Mouse (Mus musculus) ES-E14 (cell line): ENCODE data around the gene Eif2ak4. TPM values are rescaled to one million over a fixed set of nuclear protein-coding genes. Genes with fewer than 3 reads are reported as not detected.

Source experiments
- DNase-seq: peaks from one replicate; pipeline ENCODE4 v3.0.0-alpha.2; 2013; ENCODE audit warnings: low read depth, low spot score
- H3K27ac ChIP-seq: 2 replicates; pipeline ENCODE4 v1.5.1; 2012; ENCODE audit warnings: low read depth, mild to moderate bottlenecking, low read length, moderate library complexity, mixed read lengths; ENCODE audit not compliant: poor library complexity, insufficient read depth, severe bottlenecking
- H3K36me3 ChIP-seq: 2 replicates; pipeline ENCODE4 v1.6.1; 2012; ENCODE audit warnings: mild to moderate bottlenecking, low read length, moderate library complexity, mixed read lengths; ENCODE audit not compliant: control insufficient read depth, poor library complexity, insufficient read depth, severe bottlenecking
- H3K4me1 ChIP-seq, 2 experiments: fragments of 150-350 bp in 1 of 2; sonication (generic) in 1 of 2; 2 replicates each; pipeline ENCODE4 v1.6.1; 2012; ENCODE audit warnings: low read length in 2 of 2, mild to moderate bottlenecking in 1 of 2, mixed read lengths in 1 of 2; ENCODE audit not compliant: control insufficient read depth in 2 of 2, insufficient read depth in 2 of 2, poor library complexity in 1 of 2
- H3K4me3 ChIP-seq, 2 experiments: fragments of 150-350 bp in 1 of 2; sonication (generic) in 1 of 2; 2 replicates each; pipeline ENCODE4 v1.5.1; 2012; ENCODE audit warnings: low read length in 2 of 2, low read depth in 1 of 2, mild to moderate bottlenecking in 1 of 2, mixed read lengths in 1 of 2; ENCODE audit not compliant: insufficient read depth in 1 of 2, poor library complexity in 1 of 2, severe bottlenecking in 1 of 2
- H3K9ac ChIP-seq: 2 replicates; pipeline ENCODE4 v1.6.1; 2012; ENCODE audit warnings: low read depth, mild to moderate bottlenecking, low read length, mixed read lengths; ENCODE audit not compliant: poor library complexity, insufficient read depth, severe bottlenecking
- H3K9me3 ChIP-seq: fragments of 150-350 bp; sonication (generic); 2 replicates; pipeline ENCODE4 v1.6.1; 2012; ENCODE audit warnings: low read depth, mild to moderate bottlenecking, low read length; ENCODE audit not compliant: control insufficient read depth, insufficient read depth
- CHD2 ChIP-seq: IDR thresholded peaks from 2 replicates; pipeline ENCODE4 v1.6.1; 2014; ENCODE audit warnings: mild to moderate bottlenecking, low read depth, low read length, inconsistent platforms
- HCFC1 ChIP-seq: IDR thresholded peaks from 2 replicates; pipeline ENCODE4 v1.6.1; 2012; ENCODE audit warnings: low read length, inconsistent platforms, borderline replicate concordance; ENCODE audit not compliant: insufficient read depth
- MAFK ChIP-seq: IDR thresholded peaks from 2 replicates; pipeline ENCODE4 v1.6.1; 2014; ENCODE audit warnings: mild to moderate bottlenecking, low read depth, low read length, inconsistent platforms; ENCODE audit not compliant: insufficient read depth
- ZC3H11A ChIP-seq: IDR thresholded peaks from 2 replicates; pipeline ENCODE4 v1.6.1; 2012; ENCODE audit warnings: low read depth, mild to moderate bottlenecking, inconsistent platforms, low read length, borderline replicate concordance
- ZNF384 ChIP-seq: IDR thresholded peaks from 2 replicates; pipeline ENCODE4 v1.6.1; 2012; ENCODE audit warnings: low read depth, low read length, inconsistent platforms
- in situ Hi-C, 2 experiments: fragments of 600-800 bp; cut with MboI; formaldehyde crosslinking; loops; one replicate each; pipeline ENCODE4 v1.15.1; 2025; ENCODE audit warnings: low sequenced_read_pairs in 2 of 2, inconsistent platforms in 1 of 2; ENCODE audit not compliant: unreplicated experiment in 2 of 2
- total RNA-seq: library from RNA; depleted of rRNA; stranded (reverse); fragments of 300-350 nt; gene quantifications from 2 replicates; pipeline ENCODE4 v1.2.3, GENCODE M21; 2012

The Eif2ak4 gene
- total RNA-seq, 1 experiment = 8.1 TPM

DNA sequence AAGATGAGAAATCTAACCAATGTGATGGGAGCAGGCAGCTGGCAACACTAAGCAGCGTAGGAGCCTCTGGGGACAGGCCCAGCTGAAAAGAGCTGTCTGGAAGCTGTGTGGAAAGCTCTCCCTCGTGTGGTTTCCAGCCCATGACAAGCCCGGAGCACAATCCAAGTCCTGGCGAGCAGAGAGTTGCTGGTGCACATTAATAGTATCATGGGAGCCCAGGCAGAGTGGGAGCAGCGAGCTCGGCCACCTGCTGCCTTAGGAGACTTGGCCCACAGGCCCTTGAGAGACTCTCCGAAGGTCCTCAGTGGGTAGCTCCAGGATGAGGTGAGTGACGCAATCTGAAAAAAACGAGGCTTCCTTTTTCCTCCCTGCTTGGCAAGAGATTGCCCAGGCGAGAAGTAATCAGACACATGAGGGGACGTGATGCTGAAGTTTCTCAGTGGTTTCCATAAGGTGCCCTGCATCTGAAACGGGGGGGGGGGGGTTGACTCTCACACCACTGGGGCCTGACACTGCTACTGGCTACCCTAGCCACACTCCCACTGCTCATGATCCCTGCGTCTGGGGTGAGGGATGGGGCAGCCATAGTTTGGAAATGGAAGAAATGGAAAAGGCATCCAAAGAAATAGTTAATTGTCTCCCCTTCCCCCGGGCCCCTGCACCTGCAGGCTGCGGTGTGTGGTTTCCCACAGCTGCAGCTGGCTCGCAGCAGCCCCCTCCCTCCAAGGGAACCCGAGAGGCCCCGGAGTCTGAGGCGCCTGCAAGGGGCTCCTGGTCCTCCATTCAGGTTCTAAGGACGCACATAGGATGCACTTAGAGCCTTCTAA, 110.9 kb downstream of the Eif2ak4 start:
- no peak overlapping the region for H3K4me3 ChIP-seq
- no peak overlapping the region for H3K27ac ChIP-seq
- in situ Hi-C loops = loop anchor here in 1 of 2 experiments (25.0 kb wide), 1 partner anchor 388 kb away; no protein-coding TSS in a partner anchor
- H3K9me3 ChIP-seq = no peaks in the 10 kb centered on the region
- H3K9ac ChIP-seq = no peak overlapping the region
- peaks cover 0 to 2% of the 10 kb centered on the region in 2 experiments; a peak in 1 of 4 replicates for H3K4me1 ChIP-seq
- no peak for DNase-seq
- no peak for TF ChIP-seq ZC3H11A
- no peak for TF ChIP-seq HCFC1
- TF ChIP-seq CHD2 = no peak
- no peak for TF ChIP-seq ZNF384
- no peak for TF ChIP-seq MAFK
- H3K36me3 ChIP-seq = no peaks in the 10 kb centered on the region

- TF ChIP-seq HCFC1 = no peak
- no peak for TF ChIP-seq ZC3H11A
- no peak for TF ChIP-seq ZNF384
- no peak for TF ChIP-seq CHD2
- no peak for TF ChIP-seq MAFK
- no peak for DNase-seq
- in situ Hi-C loops = no loop called here
- Histone ChIP-seq H3K9me3 (no peaks in the 10 kb centered on the region), H3K4me1 (no peaks in the 10 kb centered on the region), H3K36me3 (no peaks in the 10 kb centered on the region), H3K4me3 (no peak overlapping the region), H3K27ac (no peak overlapping the region), H3K9ac (no peak overlapping the region)
Observed at GRCm38 (mm10) chr2:118500191-118500590, 111.8 kb downstream of the Eif2ak4 start.

- peaks cover 4 to 9% of the 10 kb centered on the region in 2 experiments; a peak in 2 of 4 replicates for H3K4me1 ChIP-seq
- no peaks in the 10 kb centered on the region for H3K9me3 ChIP-seq
- no peak for DNase-seq
- H3K27ac ChIP-seq = no peak overlapping the region
- no peak overlapping the region for H3K9ac ChIP-seq
- no peaks in the 10 kb centered on the region for H3K36me3 ChIP-seq
- TF ChIP-seq ZC3H11A (no peak), CHD2 (no peak), MAFK (no peak), ZNF384 (no peak), HCFC1 (no peak)
- in situ Hi-C loops = no loop called here
- no peak overlapping the region for H3K4me3 ChIP-seq
Observed at GRCm38 (mm10) chr2:118507126-118507525, 118.7 kb downstream of the Eif2ak4 start.

- DNase-seq = no peak
- Histone ChIP-seq H3K9ac (peak overlapping the region; percentile 40), H3K4me3 (peak overlapping the region; percentile 43 to 58), H3K36me3 (no peaks in the 10 kb centered on the region), H3K27ac (no peak overlapping the region), H3K9me3 (no peaks in the 10 kb centered on the region), H3K4me1 (peaks cover 7 to 18% of the 10 kb centered on the region in 2 experiments; a peak in 2 of 4 replicates)
- TF ChIP-seq CHD2 (no peak), MAFK (no peak), ZC3H11A (no peak), HCFC1 (no peak), ZNF384 (no peak)
- in situ Hi-C loops = no loop called here
Observed at GRCm38 (mm10) chr2:118509688-118510446, 121.4 kb downstream of the Eif2ak4 start.
